Mouse (Mus musculus): ENCODE results near the gene Golga5. TPM values are rescaled to one million over a fixed set of nuclear protein-coding genes. Genes with fewer than 3 reads are reported as not detected.

Golga5 gene
- 19.1 TPM for polyA plus RNA-seq (2014; fragmentation: Illumina TruSeq; extraction: RNeasy Lipid Tissue Mini Kit (QIAGEN cat#74804); ENCODE audit: insufficient read depth, low read depth, low replicate concordance)

GRCm38 (mm10) chr12:102468894-102469764 lies at the start of gene Golga5:
Gene Golga5 (plus strand): TSS chr12:102469135.

GRCm38 (mm10) chr12:102439632-102440023 lies 29.3 kb upstream of the Golga5 start, which contains the start of gene Lgmn:
Gene Lgmn (minus strand): TSS chr12:102439813.

Other genes starting within 250 kb of the Golga5 start
- 27.7 TPM for gene Rin3, start 186.1 kb upstream of the Golga5 start, polyA plus RNA-seq (2014; fragmentation: Illumina TruSeq; extraction: RNeasy Lipid Tissue Mini Kit (QIAGEN cat#74804); ENCODE audit: insufficient read depth, low read depth, low replicate concordance)
- 95.0 TPM for gene Lgmn, start 29.3 kb upstream of the Golga5 start, polyA plus RNA-seq (2014; fragmentation: Illumina TruSeq; extraction: RNeasy Lipid Tissue Mini Kit (QIAGEN cat#74804); ENCODE audit: insufficient read depth, low read depth, low replicate concordance)
- gene Chga, start 85.8 kb downstream of the Golga5 start, polyA plus RNA-seq (2014; fragmentation: Illumina TruSeq; extraction: RNeasy Lipid Tissue Mini Kit (QIAGEN cat#74804); ENCODE audit: insufficient read depth, low read depth, low replicate concordance): not detected
- gene Itpk1, start 235.8 kb downstream of the Golga5 start, polyA plus RNA-seq (2014; fragmentation: Illumina TruSeq; extraction: RNeasy Lipid Tissue Mini Kit (QIAGEN cat#74804); ENCODE audit: insufficient read depth, low read depth, low replicate concordance): 14.9 TPM

Data from lung, adult 10 weeks (tissue).